Mouse (Mus musculus) midbrain, embryonic 14.5 days (tissue): Measurements from ENCODE around the gene Itga4. TPM values are rescaled to one million over a fixed set of nuclear protein-coding genes. Genes with fewer than 3 reads are reported as not detected.

Source experiments
- ATAC-seq: fragments of 200-750 bp; cut with Nextera tagmentation; 2 replicates; pipeline ENCODE4 v1.8.0; 2017; ENCODE audit warnings: moderate number of reproducible peaks, moderate library complexity; ENCODE audit not compliant: low FRiP score, low TSS enrichment
- DNase-seq: peaks from one replicate; pipeline ENCODE4 v3.0.0-alpha.2; 2015
- H3K27ac ChIP-seq: fragments of 300-500 bp; sonication (generic); replicated peaks from 2 replicates; pipeline ENCODE4 v1.5.1; 2014; ENCODE audit warnings: mild to moderate bottlenecking, low read depth, low read length, moderate library complexity
- H3K27me3 ChIP-seq: fragments of 300-500 bp; sonication (generic); 2 replicates; pipeline ENCODE4 v1.6.1; 2014; ENCODE audit warnings: low read length, control low read depth, mixed read lengths; ENCODE audit not compliant: control insufficient read depth, insufficient read depth
- H3K36me3 ChIP-seq: fragments of 300-500 bp; sonication (generic); 2 replicates; pipeline ENCODE4 v1.6.1; 2014; ENCODE audit warnings: low read length, control low read depth; ENCODE audit not compliant: control insufficient read depth, insufficient read depth
- H3K4me1 ChIP-seq: fragments of 300-500 bp; sonication (generic); 2 replicates; pipeline ENCODE4 v1.6.1; 2014; ENCODE audit warnings: mild to moderate bottlenecking, antibody characterized with exemption, low read length, control low read depth; ENCODE audit not compliant: control insufficient read depth, insufficient read depth
- H3K4me2 ChIP-seq: fragments of 300-500 bp; sonication (generic); 2 replicates; pipeline ENCODE4 v1.6.1; 2014; ENCODE audit warnings: mild to moderate bottlenecking, low read length, moderate library complexity
- H3K4me3 ChIP-seq: fragments of 300-500 bp; sonication (generic); replicated peaks from 2 replicates; pipeline ENCODE4 v1.5.1; 2014; ENCODE audit warnings: low read depth, low read length
- H3K9ac ChIP-seq: fragments of 300-500 bp; sonication (generic); replicated peaks from 2 replicates; pipeline ENCODE4 v1.6.1; 2014; ENCODE audit warnings: mild to moderate bottlenecking, low read length, moderate library complexity
- H3K9me3 ChIP-seq: fragments of 300-500 bp; sonication (generic); 2 replicates; pipeline ENCODE4 v1.6.1; 2016; ENCODE audit warnings: low read length, control low read depth, mixed read lengths; ENCODE audit not compliant: control insufficient read depth
- whole genome bisulfite sequencing: fragments of 180-500 bp; shearing (Covaris S2); extraction: QIAGEN DNeasy Blood & Tissue Kit; methylation state at CpG from one replicate; pipeline ENCODE4 v1.1.7; 2014; 5-methylcytosine and 5-hydroxymethylcytosine counted together
- polyA plus RNA-seq: library from polyadenylated mRNA; unstranded; fragments of >200 nt; fragmentation: Nextera tagmentation; extraction: Ambion mirVana; gene quantifications from 2 replicates; pipeline ENCODE4 v1.2.1, GENCODE M21; 2014

Gene Itga4
- polyA plus RNA-seq, 1 experiment from 2014 or later = 4.6 TPM

DNA sequence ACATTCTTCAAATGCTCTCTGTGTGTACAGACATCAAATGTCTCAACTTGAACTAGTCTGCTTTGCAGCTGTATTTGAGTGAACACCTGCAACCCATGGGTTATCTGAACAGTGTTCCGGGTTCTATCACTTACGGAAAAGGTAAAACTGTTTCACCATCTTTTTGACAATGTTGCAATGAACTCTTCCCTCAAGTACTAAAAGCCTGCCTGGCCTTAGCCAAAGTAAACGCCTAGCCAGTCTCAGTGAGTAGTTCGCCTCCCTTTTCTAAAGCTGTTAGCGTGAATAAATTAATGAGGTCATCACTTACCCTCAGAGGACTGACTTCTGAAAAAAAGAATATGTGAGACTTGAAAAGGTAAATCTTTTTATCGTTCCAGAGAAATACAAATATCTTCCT is 18.0 kb upstream of the Itga4 start:
- H3K9me3 ChIP-seq = no peaks in the 10 kb centered on the region
- H3K27ac ChIP-seq = no peak overlapping the region
- H3K27me3 ChIP-seq = no peaks in the 10 kb centered on the region
- no peaks in the 10 kb centered on the region for H3K36me3 ChIP-seq
- DNase-seq (no peak), ATAC-seq (no peak)
- H3K4me3 ChIP-seq = no peak overlapping the region
- no peak overlapping the region for H3K4me2 ChIP-seq
- WGBS = 72% methylated on average over 6 of the region's 6 CpGs
- no peak overlapping the region for H3K9ac ChIP-seq
- peaks cover 3% of the 10 kb centered on the region; the same call in 1 of the 2 replicates for H3K4me1 ChIP-seq

DNA sequence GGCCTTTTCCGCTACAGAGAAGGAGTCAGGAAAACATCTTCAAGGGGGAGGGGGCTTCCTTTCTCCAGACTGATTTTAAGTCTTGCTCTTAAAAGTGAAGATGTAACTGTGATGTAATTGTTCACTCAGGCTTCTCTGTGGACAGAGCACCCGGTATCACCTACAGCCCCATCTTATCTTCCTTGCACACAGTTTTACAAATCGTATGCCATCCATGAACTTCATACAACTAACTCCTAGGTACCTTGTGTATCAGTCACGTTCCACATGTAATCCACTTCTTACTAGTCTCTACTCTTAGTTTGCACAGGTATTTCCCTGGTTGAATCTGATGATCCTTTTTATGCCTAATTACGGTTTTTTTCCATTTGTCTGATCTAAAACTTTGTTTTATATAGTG is 10.9 kb upstream of the Itga4 start:
- H3K36me3 ChIP-seq = no peaks in the 10 kb centered on the region
- no peak overlapping the region for H3K27ac ChIP-seq
- H3K9ac ChIP-seq = no peak overlapping the region
- no peak for DNase-seq
- ATAC-seq = no peak
- no peaks in the 10 kb centered on the region for H3K9me3 ChIP-seq
- no peak overlapping the region for H3K4me3 ChIP-seq
- 84% methylated on average over 5 of the region's 5 CpGs for WGBS
- no peak overlapping the region for H3K4me2 ChIP-seq
- H3K4me1 ChIP-seq = peaks cover 3% of the 10 kb centered on the region; the same call in 1 of the 2 replicates
- H3K27me3 ChIP-seq = no peaks in the 10 kb centered on the region

DNA sequence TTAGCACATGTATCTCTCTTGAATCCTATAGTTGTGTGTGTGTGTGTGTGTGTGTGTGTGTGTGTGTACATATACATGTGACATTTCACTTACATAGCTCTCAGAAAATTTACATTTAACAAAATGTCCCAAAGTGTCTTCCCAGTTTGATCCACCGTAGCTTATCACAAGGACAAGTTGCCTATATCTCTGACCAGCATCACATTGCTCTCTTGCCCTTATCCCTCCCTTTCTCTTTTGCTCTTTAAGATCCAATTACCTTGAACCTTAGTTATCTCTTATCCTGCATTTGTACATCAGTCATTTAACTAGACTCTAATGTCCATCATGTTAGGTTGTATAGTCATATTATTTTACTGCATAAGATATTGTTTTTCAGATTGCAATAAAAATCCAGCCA is 10.5 kb upstream of the Itga4 start:
- Histone ChIP-seq H3K9ac (no peak overlapping the region), H3K27ac (no peak overlapping the region), H3K36me3 (no peaks in the 10 kb centered on the region), H3K9me3 (no peaks in the 10 kb centered on the region), H3K4me3 (no peak overlapping the region), H3K4me1 (peaks cover 3% of the 10 kb centered on the region; the same call in 1 of the 2 replicates), H3K4me2 (no peak overlapping the region), H3K27me3 (no peaks in the 10 kb centered on the region)
- 94% methylated on average over 1 of the region's 1 CpGs for WGBS
- DNase-seq = no peak
- ATAC-seq = no peak

DNA sequence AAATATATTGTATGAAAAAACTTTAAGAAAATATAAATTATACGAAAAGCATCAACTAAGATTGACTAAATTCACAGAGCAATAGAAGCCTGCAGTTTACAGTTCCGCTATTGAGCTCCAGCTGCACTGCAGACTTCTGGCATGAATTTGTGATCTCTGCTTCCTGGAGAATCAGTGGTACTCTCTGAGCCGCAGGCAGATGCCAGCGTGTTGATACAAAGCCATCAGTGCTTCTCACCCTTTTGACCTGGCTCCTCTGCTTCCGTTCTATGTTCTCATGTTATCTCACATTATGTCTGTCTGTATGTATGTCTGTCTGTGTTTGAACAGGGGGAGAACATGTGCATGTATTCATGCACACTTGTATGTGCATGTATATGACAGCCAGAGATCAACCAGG is 6.9 kb upstream of the Itga4 start:
- Histone ChIP-seq H3K27me3 (no peaks in the 10 kb centered on the region), H3K27ac (no peak overlapping the region), H3K4me3 (no peak overlapping the region), H3K4me1 (no peaks in the 10 kb centered on the region), H3K36me3 (no peaks in the 10 kb centered on the region), H3K9me3 (no peaks in the 10 kb centered on the region), H3K9ac (no peak overlapping the region), H3K4me2 (no peak overlapping the region)
- no peak for DNase-seq
- 90% methylated on average over 5 of the region's 5 CpGs for WGBS
- ATAC-seq = no peak

DNA sequence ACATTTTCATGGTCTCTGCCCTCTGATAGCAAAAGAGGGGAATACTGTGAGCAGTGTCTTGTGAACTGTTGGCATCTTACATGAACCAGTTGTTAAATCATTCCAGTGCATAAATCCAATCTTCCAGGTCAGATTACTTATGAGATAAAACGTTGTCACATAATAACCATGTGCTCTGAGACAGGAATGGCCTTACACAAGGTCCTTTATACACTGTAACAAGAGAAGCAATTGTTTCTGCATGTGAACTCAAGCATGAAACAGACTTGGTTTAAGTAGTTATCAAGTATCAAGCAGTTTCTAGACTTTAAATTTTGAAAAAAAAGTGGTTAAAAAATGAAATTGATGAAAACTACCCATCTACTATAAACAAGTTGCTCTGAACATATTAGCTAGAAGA is 4.7 kb upstream of the Itga4 start:
- H3K36me3 ChIP-seq = no peaks in the 10 kb centered on the region
- no peak for ATAC-seq
- no peaks in the 10 kb centered on the region for H3K27me3 ChIP-seq
- 26% methylated on average over 1 of the region's 1 CpGs for WGBS
- H3K4me2 ChIP-seq = no peak overlapping the region
- no peaks in the 10 kb centered on the region for H3K9me3 ChIP-seq
- no peak overlapping the region for H3K9ac ChIP-seq
- no peak overlapping the region for H3K4me3 ChIP-seq
- DNase-seq = no peak
- no peak overlapping the region for H3K27ac ChIP-seq
- peaks cover 5% of the 10 kb centered on the region for H3K4me1 ChIP-seq

DNA sequence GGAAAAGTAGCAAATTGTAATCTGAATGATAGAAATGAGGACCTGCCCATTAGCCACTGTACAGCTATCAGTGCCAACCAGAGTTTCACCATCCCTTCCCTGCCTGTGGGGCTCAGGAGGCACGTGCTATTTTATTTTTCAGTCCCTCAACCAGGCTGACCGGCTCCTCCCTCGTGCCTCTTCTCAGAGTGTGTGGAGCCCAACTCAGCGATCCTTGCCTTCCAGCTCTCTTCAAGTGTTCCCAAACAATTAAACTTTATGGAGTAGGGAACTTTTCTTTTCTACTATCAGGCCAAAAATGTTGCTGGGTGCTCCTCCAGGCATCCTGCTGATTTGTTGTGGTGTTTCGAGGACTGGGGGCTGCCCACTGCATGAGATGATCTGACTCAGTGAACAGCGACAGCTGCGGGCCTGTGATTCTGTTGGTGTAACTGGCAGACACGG is 1.4 kb upstream of the Itga4 start:
- ATAC-seq = no peak
- Histone ChIP-seq H3K9ac (no peak overlapping the region), H3K36me3 (no peaks in the 10 kb centered on the region), H3K4me3 (no peak overlapping the region), H3K4me2 (no peak overlapping the region), H3K27me3 (no peaks in the 10 kb centered on the region), H3K9me3 (no peaks in the 10 kb centered on the region), H3K27ac (no peak overlapping the region), H3K4me1 (peaks cover 12% of the 10 kb centered on the region)
- WGBS = 46% methylated on average over 8 of the region's 8 CpGs
- no peak for DNase-seq

DNA sequence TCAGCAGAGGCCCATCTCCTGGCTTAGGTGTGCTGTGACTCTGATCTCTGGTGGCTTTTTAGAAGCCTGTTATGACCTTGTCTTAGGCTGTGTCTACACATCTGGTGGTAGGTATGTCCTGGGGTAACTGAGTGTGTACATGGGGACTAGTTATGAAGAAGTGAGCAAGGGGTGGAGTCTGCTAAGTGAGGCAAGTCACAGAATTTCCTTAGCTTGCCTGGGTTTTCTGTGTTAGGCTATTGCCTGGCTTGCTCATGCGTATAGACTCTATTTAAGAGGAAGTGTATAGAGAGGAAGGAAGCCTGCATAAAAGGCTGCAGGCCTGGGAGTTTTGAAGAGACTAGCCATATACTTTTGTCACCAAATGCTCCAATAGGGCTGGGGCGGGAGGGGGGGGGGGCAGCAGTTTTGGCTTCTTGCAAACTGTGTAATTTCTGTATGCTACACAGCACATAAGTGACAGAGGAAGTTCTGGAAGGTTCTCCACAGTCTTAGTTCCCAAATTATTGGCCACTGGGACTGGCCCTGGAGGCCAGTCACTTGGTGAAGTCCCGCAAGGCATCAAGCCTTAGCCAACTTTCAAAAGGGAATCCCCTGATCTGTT is 536 bp upstream of the Itga4 start:
- peak overlapping the region; percentile 50 for H3K4me3 ChIP-seq
- no peaks in the 10 kb centered on the region for H3K36me3 ChIP-seq
- no peaks in the 10 kb centered on the region for H3K27me3 ChIP-seq
- H3K9ac ChIP-seq = peak overlapping the region; percentile 65
- 51% methylated on average over 3 of the region's 3 CpGs for WGBS
- H3K4me2 ChIP-seq = peak overlapping the region; percentile 90
- ATAC-seq (peak; percentile 14; the same call in 1 of the 2 replicates), DNase-seq (no peak)
- H3K27ac ChIP-seq = no peak overlapping the region
- H3K4me1 ChIP-seq = peaks cover 12% of the 10 kb centered on the region
- no peaks in the 10 kb centered on the region for H3K9me3 ChIP-seq

DNA sequence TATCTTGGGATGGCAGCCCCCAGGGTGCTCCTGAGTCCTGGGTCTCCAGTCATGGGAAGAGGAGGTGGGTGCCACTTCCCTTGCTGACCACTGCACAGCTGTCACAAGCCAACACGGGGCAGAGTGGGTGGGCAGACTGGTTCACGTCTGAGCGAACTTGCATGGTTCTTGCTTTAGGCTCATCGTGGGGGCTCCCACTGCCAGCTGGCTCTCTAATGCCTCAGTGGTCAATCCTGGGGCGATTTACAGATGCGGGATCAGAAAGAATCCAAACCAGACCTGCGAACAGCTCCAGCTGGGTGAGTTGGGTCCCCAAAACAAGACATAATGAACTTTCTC is 744 bp downstream of the Itga4 start:
- Histone ChIP-seq H3K27ac (no peak overlapping the region), H3K27me3 (no peaks in the 10 kb centered on the region), H3K4me1 (peaks cover 12% of the 10 kb centered on the region), H3K36me3 (no peaks in the 10 kb centered on the region), H3K9me3 (no peaks in the 10 kb centered on the region), H3K4me3 (peak overlapping the region; percentile 50), H3K9ac (peak overlapping the region; percentile 65; the same call in 1 of the 2 replicates), H3K4me2 (peak overlapping the region; percentile 90)
- WGBS = 14% methylated on average over 7 of the region's 7 CpGs
- ATAC-seq = 0 out of 2 replicates have a peak, but pooled peaks have one; percentile 22
- no peak for DNase-seq

DNA sequence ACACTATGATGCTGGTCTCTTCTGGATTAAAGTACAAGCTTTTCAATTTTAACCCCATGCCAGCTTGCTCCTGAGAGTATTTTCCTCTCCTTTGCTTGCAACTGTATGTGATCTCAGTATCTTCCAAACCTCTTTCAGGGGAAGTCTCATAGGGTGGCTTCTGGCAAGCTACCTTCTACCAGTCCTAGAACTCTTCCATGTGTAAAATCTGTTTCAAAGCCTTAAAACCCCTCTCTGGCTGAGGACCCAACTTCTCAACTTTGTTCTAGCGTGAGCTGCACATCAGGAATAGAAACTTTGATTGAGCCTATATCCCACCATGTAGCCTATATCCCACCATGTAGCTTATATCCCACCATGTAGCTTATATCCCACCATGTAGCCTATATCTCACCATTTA is 1.1 kb downstream of the Itga4 start:
- no peak for DNase-seq
- H3K4me2 ChIP-seq = peak overlapping the region; percentile 90
- no peak for ATAC-seq
- no peaks in the 10 kb centered on the region for H3K36me3 ChIP-seq
- H3K9me3 ChIP-seq = no peaks in the 10 kb centered on the region
- H3K9ac ChIP-seq = no peak overlapping the region
- H3K27ac ChIP-seq = no peak overlapping the region
- peaks cover 12% of the 10 kb centered on the region for H3K4me1 ChIP-seq
- 0 out of 2 replicates have a peak overlapping the region, but pooled peaks have one; percentile 50 for H3K4me3 ChIP-seq
- H3K27me3 ChIP-seq = no peaks in the 10 kb centered on the region
- WGBS = 81% methylated on average over 1 of the region's 1 CpGs
